Mouse (Mus musculus) hematopoietic stem cell, adult 5-6 weeks (primary cell): ENCODE data around the gene Dnmt3l. TPM values are rescaled to one million over a fixed set of nuclear protein-coding genes. Genes with fewer than 3 reads are reported as not detected.
A peak's percentile ranks its signal among the peaks of the same experiment; 100 is the strongest.
"Not testable (repeated sequence)": the region's sequence is repeated elsewhere in the genome, so short reads cannot be mapped to it uniquely, and the experiment has no call there.

Source experiments
- ATAC-seq, 2 experiments: fragments of 125-278 bp in 1 of 2; replicated peaks in 1 of 2; 2 replicates each; pipeline ENCODE4 v1.8.0; 2016 to 2017; ENCODE audit warnings: inconsistent platforms in 2 of 2, mild to moderate bottlenecking in 2 of 2, moderate number of reproducible peaks in 2 of 2, low read depth in 1 of 2, moderate TSS enrichment in 1 of 2; ENCODE audit not compliant: low FRiP score in 2 of 2, poor library complexity in 2 of 2, severe bottlenecking in 2 of 2, insufficient read depth in 1 of 2, low TSS enrichment in 1 of 2
- total RNA-seq: library from RNA; stranded (forward); fragments of 172-1452, 232-1000 nt; gene quantifications from 2 replicates; pipeline ENCODE4 v1.2.3, GENCODE M21; 2017

Gene Dnmt3l
- total RNA-seq, 1 experiment from 2014 or later = 0.94 TPM

DNA sequence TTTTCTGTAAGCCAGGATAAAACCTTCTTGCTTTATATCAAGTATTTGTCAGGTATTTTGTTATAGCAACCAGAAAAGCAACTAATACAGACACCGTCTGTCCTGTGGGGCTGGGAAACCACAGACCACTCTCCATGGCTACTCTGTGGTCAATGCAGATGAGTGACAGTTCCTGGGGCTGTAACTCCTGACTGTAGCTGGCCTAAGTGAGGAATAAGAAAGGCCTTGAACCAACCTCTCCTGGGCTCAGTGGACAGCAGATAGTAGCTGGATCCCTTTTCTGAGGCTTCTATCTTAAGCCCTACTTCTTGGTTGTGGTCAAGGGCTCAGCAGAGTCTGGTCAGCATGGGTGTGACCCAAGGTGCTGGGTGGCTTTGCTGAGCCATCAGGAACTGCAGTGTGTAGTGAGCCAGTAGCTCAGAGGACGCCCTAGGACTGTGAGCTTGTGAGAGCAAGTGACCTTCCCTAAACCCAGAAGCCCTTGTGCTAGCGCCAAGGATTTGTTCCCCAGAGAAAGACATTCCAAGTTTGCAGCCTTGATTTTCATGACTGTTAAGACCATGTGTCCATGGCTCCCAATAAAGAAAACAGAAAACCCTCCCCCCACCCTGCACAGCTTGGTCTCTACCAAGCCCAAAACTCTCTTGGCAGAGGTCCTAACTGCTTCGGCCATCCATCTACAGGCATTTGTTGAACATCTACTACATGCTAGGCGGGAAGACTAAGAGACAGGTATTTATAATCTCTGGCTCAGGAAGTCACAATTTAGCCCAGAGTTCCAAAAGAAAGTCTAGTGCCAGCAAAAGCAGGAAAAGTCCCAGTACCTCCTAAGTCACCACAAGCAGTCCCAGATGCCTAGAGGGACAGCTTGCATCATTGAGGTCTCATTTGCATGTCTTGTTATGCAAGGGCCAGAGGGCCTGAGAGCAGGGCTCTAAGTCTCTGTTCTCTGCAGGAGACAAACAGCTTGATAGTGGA lies 54.5 kb downstream of the Dnmt3l start:
- ATAC-seq = no peak; a peak in 1 of 4 replicates

DNA sequence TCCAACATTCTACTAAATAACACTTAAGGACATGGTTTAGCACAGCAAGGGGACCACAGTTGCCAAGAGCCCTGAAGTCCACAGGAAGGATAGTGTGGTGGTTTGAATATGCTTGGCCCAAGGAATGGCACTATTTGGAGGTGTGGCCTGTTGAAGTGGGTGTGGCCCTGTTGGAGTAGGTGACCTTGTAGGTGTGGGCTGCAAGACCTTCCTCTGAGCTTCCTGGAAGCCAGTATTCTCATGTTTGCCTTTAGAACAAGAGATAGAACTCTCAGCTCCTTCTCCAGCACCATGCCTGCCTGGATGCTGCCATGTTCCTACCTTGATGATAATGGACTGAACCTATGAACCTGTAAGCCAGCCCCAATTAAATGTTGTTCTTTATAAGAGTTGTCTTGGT lies 58.1 kb downstream of the Dnmt3l start:
- ATAC-seq = not testable (repeated sequence)

DNA sequence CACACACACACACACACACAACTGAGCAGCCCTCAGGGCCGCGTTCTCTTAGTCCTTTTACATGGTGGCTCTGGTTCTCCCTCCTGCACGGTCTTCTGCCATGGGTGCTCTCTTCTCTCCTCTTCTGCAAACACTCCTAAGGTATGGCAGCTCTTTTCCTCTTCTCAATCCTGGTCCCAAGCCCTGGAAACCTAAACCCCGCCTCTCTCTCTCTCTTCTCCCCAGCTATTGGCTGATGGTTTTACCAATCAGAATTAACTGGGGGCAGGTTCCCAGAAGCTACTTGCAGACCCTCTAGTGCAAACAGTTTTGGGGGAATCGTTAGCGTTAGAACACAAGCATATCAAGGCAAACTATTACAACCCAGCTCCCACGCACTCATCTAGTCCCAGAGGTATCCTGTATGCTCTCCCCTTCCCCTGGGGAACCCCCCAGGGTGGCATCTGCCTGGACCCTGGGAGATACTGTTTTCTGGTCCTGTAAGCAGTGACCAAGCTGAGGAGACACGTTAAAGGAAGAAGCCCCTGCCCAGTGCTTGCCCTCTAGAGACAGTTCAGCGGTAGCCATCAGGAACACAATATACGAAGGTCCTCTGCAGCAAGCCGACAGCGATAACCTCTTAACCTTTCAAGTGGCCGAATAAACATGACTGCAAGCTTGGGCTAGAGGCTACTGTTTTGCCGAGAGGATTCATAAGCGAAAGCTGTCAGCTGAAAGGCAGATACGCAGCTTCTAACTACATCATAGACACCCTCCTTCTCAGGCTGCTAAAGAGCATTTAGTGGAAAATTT lies 59.4 kb downstream of the Dnmt3l start:
- ATAC-seq = no peak

DNA sequence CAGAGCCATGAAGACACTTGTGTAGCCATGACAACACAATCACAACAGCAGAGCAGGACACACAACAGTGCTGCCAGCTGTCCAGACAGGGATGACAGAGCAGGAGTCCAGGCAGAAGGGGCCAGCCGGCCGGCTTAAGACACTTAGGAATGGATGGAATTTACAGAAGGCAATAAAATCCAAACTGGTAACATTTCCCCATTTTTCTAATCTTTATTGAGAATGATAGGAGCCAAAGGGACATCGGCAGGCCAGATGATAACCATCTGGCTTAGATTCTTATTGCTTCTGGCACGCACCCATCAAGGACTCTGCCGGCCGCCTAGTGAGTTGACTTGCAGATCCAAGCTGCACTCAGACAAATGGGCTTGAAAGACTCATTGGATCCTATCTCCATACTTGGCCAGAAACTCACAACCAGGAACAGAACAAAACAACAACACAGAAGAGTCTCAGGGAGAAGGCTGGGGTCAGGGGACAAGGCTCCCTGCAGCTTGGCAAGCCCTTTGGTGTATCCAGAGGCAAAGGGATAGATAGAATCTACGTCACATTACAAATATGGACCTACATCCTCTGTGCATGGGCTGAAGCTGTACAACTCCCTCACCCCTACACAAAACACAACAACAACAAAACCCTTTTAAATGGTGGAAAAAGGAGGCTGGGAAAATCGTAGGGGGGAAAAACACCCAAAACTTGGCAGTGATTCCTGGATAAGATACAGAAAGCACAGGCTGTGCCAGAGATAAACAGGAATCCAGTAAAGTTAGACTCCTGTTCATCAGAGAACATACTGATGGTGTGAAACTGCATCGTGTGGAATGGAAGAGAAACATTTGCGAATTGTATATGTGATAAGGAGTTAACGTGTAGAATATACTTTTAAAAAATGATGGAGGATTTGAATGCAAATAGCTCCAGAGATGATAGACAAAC lies 63.1 kb downstream of the Dnmt3l start:
- no peak for ATAC-seq

DNA sequence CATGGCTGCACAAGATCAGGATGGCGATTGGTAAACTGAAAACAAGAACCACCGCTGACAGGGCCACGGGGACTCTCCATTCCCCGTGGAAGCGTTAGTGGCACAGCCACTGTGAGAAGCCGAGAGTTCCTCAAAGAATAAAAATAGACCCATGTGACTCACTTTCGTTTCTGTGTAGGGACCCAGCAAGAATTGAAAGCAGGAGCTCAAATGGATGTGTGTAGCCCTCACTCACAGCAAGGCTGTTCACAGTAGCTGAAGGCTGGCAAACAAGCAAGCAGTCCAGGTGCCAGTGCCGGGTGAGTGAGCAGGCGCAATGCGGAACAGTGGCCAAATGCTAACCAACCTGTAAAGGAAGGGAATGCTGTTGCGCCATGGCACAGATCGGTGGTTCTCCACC lies 63.8 kb downstream of the Dnmt3l start:
- peak; percentile 62 for ATAC-seq

Other genes starting within 250 kb of the Dnmt3l start
- not detected in 2 replicates for gene Gm9639, start 246.9 kb upstream of the Dnmt3l start, total RNA-seq
- gene Gm19668, start 242.8 kb upstream of the Dnmt3l start, total RNA-seq = not detected in 2 replicates
- gene Gm9507, start 230.1 kb upstream of the Dnmt3l start, total RNA-seq = not detected in 2 replicates
- gene Gm2696, start 227.3 kb upstream of the Dnmt3l start, total RNA-seq = not detected in 2 replicates
- not detected in 2 replicates for gene Krtap10-4, start 214.9 kb upstream of the Dnmt3l start, total RNA-seq
- gene Krtap10-10, start 206.0 kb upstream of the Dnmt3l start, total RNA-seq = not detected in 2 replicates
- gene Gm36176, start 195.1 kb upstream of the Dnmt3l start, total RNA-seq = not detected in 2 replicates
- gene Gm10318, start 189.1 kb upstream of the Dnmt3l start, total RNA-seq = not detected in 2 replicates
- not detected in 2 replicates for gene Gm3285, start 180.0 kb upstream of the Dnmt3l start, total RNA-seq
- gene Lrrc3, start 139.4 kb upstream of the Dnmt3l start, total RNA-seq = 0.31 TPM in 1 of 2 replicates, not detected in the other
- 2.6 and 10.0 TPM in 2 replicates for gene Trpm2, start 71.4 kb upstream of the Dnmt3l start, total RNA-seq
- gene 1810043G02Rik, start 63.4 kb upstream of the Dnmt3l start, total RNA-seq = 11.7 and 19.3 TPM in 2 replicates
- gene Pfkl, start 31.9 kb upstream of the Dnmt3l start, total RNA-seq = 42.1 and 65.3 TPM in 2 replicates
- 1.0 and 1.6 TPM in 2 replicates for gene Aire, start 1.7 kb downstream of the Dnmt3l start, total RNA-seq
- gene Icosl, start 27.4 kb downstream of the Dnmt3l start, total RNA-seq = 5.1 and 6.8 TPM in 2 replicates
- 74.6 and 96.5 TPM in 2 replicates for gene D10Jhu81e, start 127.8 kb downstream of the Dnmt3l start, total RNA-seq
- gene Pwp2, start 143.2 kb downstream of the Dnmt3l start, total RNA-seq = 23.6 and 26.3 TPM in 2 replicates
- gene Trappc10, start 202.7 kb downstream of the Dnmt3l start, total RNA-seq = 24.5 and 27.3 TPM in 2 replicates